Mouse (Mus musculus): ENCODE measurements around the gene Smr3a.

Gene Smr3a

DNA sequence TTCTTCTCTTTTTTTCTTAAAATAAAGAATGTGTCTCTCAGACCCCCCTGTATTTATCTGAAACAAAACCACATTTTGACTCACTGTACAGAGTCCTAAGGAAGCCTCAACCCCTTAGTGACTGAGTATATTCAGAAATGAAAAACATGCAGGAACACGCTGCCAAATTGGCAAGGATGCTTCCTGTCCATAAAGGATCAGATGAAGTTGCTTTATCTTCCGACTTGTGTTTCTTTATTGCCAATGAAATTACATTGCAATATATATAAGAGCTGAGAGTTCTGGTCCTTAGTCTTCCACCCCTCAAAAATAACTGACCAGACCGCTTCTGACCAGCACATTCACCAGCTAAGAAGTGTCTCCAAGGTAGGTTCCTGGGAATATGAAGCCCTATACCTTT is at the start of gene Smr3a:
Smr3a (plus strand) TSS at position 301 of the 400 bp plus-strand sequence.
- DNase-seq (ENCODE audit: low spot score in 2 of 2), result no peak

DNA sequence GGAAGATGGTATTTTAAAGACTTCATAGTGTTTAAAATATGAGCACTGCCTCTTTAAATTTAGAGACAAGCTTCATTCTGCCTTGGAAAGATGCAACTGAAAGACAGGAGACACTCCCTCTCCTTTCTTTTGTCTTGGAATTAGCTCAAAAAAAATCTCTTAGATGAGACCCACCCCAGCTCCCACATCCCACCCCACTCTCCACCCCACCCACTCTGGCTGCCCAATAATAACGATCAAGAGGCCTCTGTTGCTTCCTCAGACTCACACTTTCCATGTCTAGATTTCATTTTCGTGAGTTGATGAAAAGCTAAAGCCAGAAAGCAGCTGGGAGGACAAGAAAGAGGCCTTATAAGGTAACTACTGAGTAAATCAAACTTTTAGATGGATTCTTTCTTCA is 33.1 kb upstream of the Smr3a start, which contains the start of the genes 2310003L06Rik and Gm28434:
2310003L06Rik (plus strand) TSS at position 259 of the 400 bp plus-strand sequence.
Gm28434 (plus strand) TSS at position 317 of the 400 bp plus-strand sequence.
- no peak for DNase-seq (ENCODE audit: low spot score in 2 of 2)

DNA sequence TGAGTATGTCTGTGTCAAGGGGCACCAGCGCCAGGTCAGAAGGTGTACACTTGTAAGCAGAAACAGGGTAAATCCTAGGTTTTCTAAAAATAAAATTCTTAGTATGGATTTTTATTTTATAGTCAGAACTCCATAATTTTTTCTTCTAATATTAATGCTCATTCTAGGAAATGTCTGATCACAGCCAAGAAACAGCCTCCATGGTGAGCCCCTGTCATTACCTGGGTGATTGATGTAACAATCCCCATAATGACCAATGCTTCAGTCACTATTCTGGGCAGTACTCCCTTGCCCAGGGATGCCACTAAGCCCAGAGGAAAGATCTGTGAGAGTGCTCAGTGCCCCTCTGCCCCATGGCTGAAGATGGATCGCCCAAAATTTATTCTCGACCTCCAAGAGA is 23.2 kb upstream of the Smr3a start, which contains the start of gene Cabs1:
Cabs1 (plus strand) TSS at position 301 of the 400 bp plus-strand sequence.
- no peak for DNase-seq (ENCODE audit: low spot score in 2 of 2)

DNA sequence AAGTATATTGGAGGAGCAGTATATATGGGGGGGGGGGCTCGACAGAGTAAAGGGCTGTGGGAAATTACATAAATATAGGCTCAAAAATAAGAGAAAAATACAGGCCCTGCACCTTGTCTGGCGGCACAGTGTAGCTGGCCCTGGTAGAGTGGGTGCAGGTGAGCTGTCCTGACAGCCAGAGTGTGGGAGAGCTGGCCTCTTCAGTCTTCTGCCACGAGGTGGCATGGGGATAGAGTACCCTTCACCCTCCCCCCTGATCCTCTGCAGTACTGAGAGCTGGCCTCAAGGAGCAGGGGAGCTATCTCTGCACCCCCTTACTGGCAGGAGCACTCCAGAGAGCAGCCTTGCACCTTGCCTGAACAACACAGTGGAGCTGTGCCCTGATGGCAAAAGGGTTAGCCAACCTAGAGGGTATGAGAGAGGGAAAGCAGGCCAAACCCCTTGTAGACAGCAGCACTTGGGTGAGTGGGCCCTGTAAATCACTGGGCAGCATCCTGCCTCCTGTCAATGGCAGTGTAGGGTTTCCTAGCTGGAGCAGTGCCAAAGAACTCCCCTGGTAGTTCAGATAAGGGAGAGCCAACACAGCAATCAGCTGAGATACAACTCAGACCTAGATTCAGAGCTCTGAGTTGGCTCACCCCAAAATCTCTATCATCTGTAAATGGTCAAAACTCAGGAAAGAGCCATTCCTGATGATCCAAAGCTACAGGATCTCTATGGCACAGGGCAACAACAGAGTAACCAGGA is 19.7 kb upstream of the Smr3a start:
- no peak for DNase-seq (ENCODE audit: low spot score in 2 of 2)

DNA sequence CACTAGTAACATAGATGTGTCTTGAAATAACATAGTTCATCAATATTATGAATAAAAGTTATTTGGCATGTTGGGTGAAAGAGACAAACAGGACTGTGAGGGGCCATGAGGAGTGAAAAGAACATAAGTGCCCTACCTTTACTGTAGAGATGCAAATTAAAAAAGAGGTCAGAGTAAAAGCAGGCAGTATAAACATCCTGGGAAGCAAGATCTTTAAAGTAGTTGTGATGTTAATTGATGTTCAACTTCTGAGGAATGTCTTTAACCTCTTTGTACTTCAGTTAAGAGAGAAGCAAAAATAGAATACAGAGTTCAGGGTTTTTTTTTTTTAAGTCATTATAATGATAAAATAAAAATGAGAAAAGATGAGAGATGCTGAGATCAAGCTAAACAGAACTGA is 2.9 kb downstream of the Smr3a start:
- DNase-seq (ENCODE audit: low spot score in 2 of 2), result no peak
